Mouse (Mus musculus) mouse embryonic stem cell (cell line): Measurements from ENCODE around the gene Lcn9.

Source experiments
- in situ Hi-C, 2 experiments: fragments of 300-500 bp; cut with MboI; formaldehyde crosslinking; loops; 1 replicate in 1 of 2; 3 replicates in 1 of 2; pipeline ENCODE4 v1.14.3; 2019 to 2020; ENCODE audit warnings: low sequenced_read_pairs in 2 of 2, low pct_unique_long_range_greater_than_20kb in 1 of 2, mixed read lengths in 1 of 2; ENCODE audit not compliant: unreplicated experiment in 1 of 2

Lcn9 gene

GRCm38 (mm10) chr2:25842758-25843157 lies 19.8 kb downstream of the Lcn9 start:
- in situ Hi-C loops: no loop called here

GRCm38 (mm10) chr2:25844097-25844496 lies 21.1 kb downstream of the Lcn9 start:
- in situ Hi-C loops: no loop called here

- in situ Hi-C loops: no loop called here
These were observed 23.6 kb downstream of the Lcn9 start for GRCm38 (mm10) chr2:25846516-25846915.

GRCm38 (mm10) chr2:25847226-25847625 lies 24.3 kb downstream of the Lcn9 start, which contains the start of gene Sohlh1:
TSS of gene Sohlh1 (minus strand) at chr2:25847248.
- in situ Hi-C loops: no loop called here

- in situ Hi-C loops: no loop called here
These were observed 27.4 kb downstream of the Lcn9 start for GRCm38 (mm10) chr2:25850330-25850729.

- in situ Hi-C loops: no loop called here
These were observed 29.7 kb downstream of the Lcn9 start for GRCm38 (mm10) chr2:25852626-25853025.

GRCm38 (mm10) chr2:25853998-25854397 lies 31.0 kb downstream of the Lcn9 start:
- in situ Hi-C loops: no loop called here

GRCm38 (mm10) chr2:25859891-25860290 lies 36.9 kb downstream of the Lcn9 start:
- in situ Hi-C loops: no loop called here

- in situ Hi-C loops: no loop called here
These were observed 39.1 kb downstream of the Lcn9 start for GRCm38 (mm10) chr2:25862038-25862437.

- in situ Hi-C loops: no loop called here
These were observed 39.8 kb downstream of the Lcn9 start for GRCm38 (mm10) chr2:25862696-25863270.

- in situ Hi-C loops: no loop called here
These were observed 40.6 kb downstream of the Lcn9 start, which contains the start of gene Kcnt1 for GRCm38 (mm10) chr2:25863337-25864131. TSS of gene Kcnt1 (plus strand) at chr2:25863734.

- in situ Hi-C loops: no loop called here
These were observed 41.3 kb downstream of the Lcn9 start for GRCm38 (mm10) chr2:25864230-25864629.

GRCm38 (mm10) chr2:25865412-25865811 lies 42.5 kb downstream of the Lcn9 start:
- in situ Hi-C loops: no loop called here

GRCm38 (mm10) chr2:25866656-25867055 lies 43.7 kb downstream of the Lcn9 start:
- in situ Hi-C loops: no loop called here
